Mouse (Mus musculus) urinary bladder, postnatal 36 days (tissue): ENCODE measurements around the gene Runx2.

ENCODE experiments used
- DNase-seq, 2 experiments: peaks; one replicate each; pipeline ENCODE4 v3.0.0; 2022; ENCODE audit warnings: low spot score in 2 of 2, mixed read lengths in 1 of 2

The Runx2 gene

GRCm38 (mm10) chr17:44618691-44619090, 195.9 kb downstream of the Runx2 start:
- DNase-seq = peak in 1 of 2 experiments; percentile 16

GRCm38 (mm10) chr17:44618175-44618574, 196.4 kb downstream of the Runx2 start:
- peak in 1 of 2 experiments; percentile 40 for DNase-seq

- DNase-seq = peak; percentile 5 to 28
These were observed 196.9 kb downstream of the Runx2 start for GRCm38 (mm10) chr17:44617741-44618140.

- DNase-seq = no peak
These were observed 200.6 kb downstream of the Runx2 start for GRCm38 (mm10) chr17:44613716-44614715.

GRCm38 (mm10) chr17:44612641-44613040, 202.0 kb downstream of the Runx2 start:
- no peak for DNase-seq

GRCm38 (mm10) chr17:44612002-44612401, 202.6 kb downstream of the Runx2 start:
- DNase-seq = no peak

GRCm38 (mm10) chr17:44611543-44611942, 203.1 kb downstream of the Runx2 start:
- DNase-seq = no peak

GRCm38 (mm10) chr17:44610828-44611227, 203.8 kb downstream of the Runx2 start:
- DNase-seq = no peak

GRCm38 (mm10) chr17:44609897-44610641, 204.5 kb downstream of the Runx2 start:
- no peak for DNase-seq

GRCm38 (mm10) chr17:44609356-44609755, 205.2 kb downstream of the Runx2 start:
- DNase-seq = no peak

GRCm38 (mm10) chr17:44608907-44609306, 205.7 kb downstream of the Runx2 start:
- DNase-seq = no peak

GRCm38 (mm10) chr17:44607383-44607782, 207.2 kb downstream of the Runx2 start:
- no peak for DNase-seq

- DNase-seq = no peak
These were observed 208.4 kb downstream of the Runx2 start for GRCm38 (mm10) chr17:44606245-44606644.

GRCm38 (mm10) chr17:44605749-44606148, 208.8 kb downstream of the Runx2 start:
- no peak for DNase-seq

- DNase-seq = no peak
These were observed 211.4 kb downstream of the Runx2 start for GRCm38 (mm10) chr17:44603170-44603569.

GRCm38 (mm10) chr17:44601317-44602021, 213.1 kb downstream of the Runx2 start:
- DNase-seq = no peak

GRCm38 (mm10) chr17:44599856-44600255, 214.7 kb downstream of the Runx2 start:
- DNase-seq = no peak

GRCm38 (mm10) chr17:44599132-44599531, 215.5 kb downstream of the Runx2 start:
- DNase-seq = no peak

- no peak for DNase-seq
These were observed 216.6 kb downstream of the Runx2 start for GRCm38 (mm10) chr17:44597918-44598504.

GRCm38 (mm10) chr17:44592737-44593090, 221.9 kb downstream of the Runx2 start:
- DNase-seq = no peak

- no peak for DNase-seq
These were observed 222.4 kb downstream of the Runx2 start for GRCm38 (mm10) chr17:44592067-44592736.
